Mouse (Mus musculus): Measurements from ENCODE around the gene Lrr1. TPM values are rescaled to one million over a fixed set of nuclear protein-coding genes. Genes with fewer than 3 reads are reported as not detected.
A peak's percentile ranks its signal among the peaks of the same experiment; 100 is the strongest.

Lrr1 gene
- polyA plus RNA-seq, 1 experiment: 5.1 TPM

- no peak overlapping the region for H3K4me2 ChIP-seq (ENCODE audit: low read depth)
- H3K27me3 ChIP-seq (ENCODE audit: control insufficient read depth, insufficient read depth, insufficient read length): no peaks in the 10 kb centered on the region
- H3K36me3 ChIP-seq (ENCODE audit: control insufficient read depth, insufficient read depth): no peaks in the 10 kb centered on the region
- TF ChIP-seq POLR2AphosphoS2 (IDR thresholded peaks at IDR 0.05; ENCODE audit: insufficient read length, low read depth) (no peak), CEBPB (IDR thresholded peaks at IDR 0.05; ENCODE audit: insufficient read depth, poor library complexity, severe bottlenecking) (no peak), TCF3 (IDR thresholded peaks at IDR 0.05; ENCODE audit: insufficient read length, low read depth) (no peak), MYOG (IDR thresholded peaks at IDR 0.05; ENCODE audit: control insufficient read depth in 1 of 3, insufficient read depth in 1 of 3, insufficient read length in 2 of 3, low read depth in 2 of 3) (no peak), MYOD1 (IDR thresholded peaks at IDR 0.05; ENCODE audit: control insufficient read depth in 1 of 3, insufficient read length in 2 of 3, low read depth in 2 of 3) (no peak), SRF (IDR thresholded peaks at IDR 0.05; ENCODE audit: control insufficient read depth, insufficient read length, low read depth) (no peak), MAX (IDR thresholded peaks at IDR 0.05; ENCODE audit: low read depth) (no peak), E2F4 (IDR thresholded peaks at IDR 0.05; ENCODE audit: insufficient read depth) (no peak), TCF12 (IDR thresholded peaks at IDR 0.05; ENCODE audit: insufficient read depth, poor library complexity, severe bottlenecking) (no peak), POLR2A (IDR thresholded peaks at IDR 0.05; ENCODE audit: insufficient read length, low read depth) (no peak), REST (IDR thresholded peaks at IDR 0.05; ENCODE audit: insufficient read depth, insufficient read length) (no peak), USF1 (IDR thresholded peaks at IDR 0.05; ENCODE audit: low read depth) (no peak)
- no peak overlapping the region for H3K4me3 ChIP-seq
- H3K79me2 ChIP-seq (ENCODE audit: control insufficient read depth, insufficient read depth): no peaks in the 10 kb centered on the region
- H3ac ChIP-seq (ENCODE audit: control insufficient read depth, insufficient read length): no peak overlapping the region
Observed at GRCm38 (mm10) chr12:69147166-69147735, 21.4 kb upstream of the Lrr1 start.

DNA sequence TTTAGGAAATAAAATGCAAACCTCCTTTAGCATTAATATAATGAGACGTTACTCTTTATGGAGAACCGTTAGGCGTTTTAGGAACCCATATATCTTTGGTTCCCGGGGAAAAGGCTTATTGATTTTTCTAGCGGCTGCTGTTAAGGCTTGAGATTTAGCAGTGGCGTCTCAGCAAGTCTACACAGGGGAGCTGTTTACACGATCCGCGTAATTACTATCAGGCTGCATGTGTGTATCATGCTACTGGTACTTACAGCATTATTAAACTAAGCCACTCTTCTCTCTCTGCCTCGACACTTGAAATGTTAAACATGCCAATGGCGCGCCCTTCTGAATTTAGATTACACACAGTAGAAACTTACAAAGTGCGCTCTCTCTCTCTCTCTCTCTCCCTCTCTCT lies 18.6 kb upstream of the Lrr1 start:
- Histone ChIP-seq H3ac (ENCODE audit: control insufficient read depth, insufficient read length) (no peak overlapping the region), H3K36me3 (ENCODE audit: control insufficient read depth, insufficient read depth) (peaks cover 3% of the 10 kb centered on the region), H3K79me2 (ENCODE audit: control insufficient read depth, insufficient read depth) (no peaks in the 10 kb centered on the region), H3K27me3 (ENCODE audit: control insufficient read depth, insufficient read depth, insufficient read length) (no peaks in the 10 kb centered on the region), H3K4me2 (ENCODE audit: low read depth) (no peak overlapping the region), H3K4me3 (no peak overlapping the region)
- TF ChIP-seq SRF (IDR thresholded peaks at IDR 0.05; ENCODE audit: control insufficient read depth, insufficient read length, low read depth): no peak
- no peak for TF ChIP-seq POLR2AphosphoS2 (IDR thresholded peaks at IDR 0.05; ENCODE audit: insufficient read length, low read depth)
- no peak for TF ChIP-seq TCF12 (IDR thresholded peaks at IDR 0.05; ENCODE audit: insufficient read depth, poor library complexity, severe bottlenecking)
- TF ChIP-seq MAX (IDR thresholded peaks at IDR 0.05; ENCODE audit: low read depth): no peak
- no peak for TF ChIP-seq E2F4 (IDR thresholded peaks at IDR 0.05; ENCODE audit: insufficient read depth)
- TF ChIP-seq USF1 (IDR thresholded peaks at IDR 0.05; ENCODE audit: low read depth): no peak
- no peak for TF ChIP-seq CEBPB (IDR thresholded peaks at IDR 0.05; ENCODE audit: insufficient read depth, poor library complexity, severe bottlenecking)
- TF ChIP-seq MYOG (IDR thresholded peaks at IDR 0.05; ENCODE audit: control insufficient read depth in 1 of 3, insufficient read depth in 1 of 3, insufficient read length in 2 of 3, low read depth in 2 of 3): no peak
- no peak for TF ChIP-seq TCF3 (IDR thresholded peaks at IDR 0.05; ENCODE audit: insufficient read length, low read depth)
- TF ChIP-seq REST (IDR thresholded peaks at IDR 0.05; ENCODE audit: insufficient read depth, insufficient read length): no peak
- no peak for TF ChIP-seq MYOD1 (IDR thresholded peaks at IDR 0.05; ENCODE audit: control insufficient read depth in 1 of 3, insufficient read length in 2 of 3, low read depth in 2 of 3)
- TF ChIP-seq POLR2A (IDR thresholded peaks at IDR 0.05; ENCODE audit: insufficient read length, low read depth): no peak

DNA sequence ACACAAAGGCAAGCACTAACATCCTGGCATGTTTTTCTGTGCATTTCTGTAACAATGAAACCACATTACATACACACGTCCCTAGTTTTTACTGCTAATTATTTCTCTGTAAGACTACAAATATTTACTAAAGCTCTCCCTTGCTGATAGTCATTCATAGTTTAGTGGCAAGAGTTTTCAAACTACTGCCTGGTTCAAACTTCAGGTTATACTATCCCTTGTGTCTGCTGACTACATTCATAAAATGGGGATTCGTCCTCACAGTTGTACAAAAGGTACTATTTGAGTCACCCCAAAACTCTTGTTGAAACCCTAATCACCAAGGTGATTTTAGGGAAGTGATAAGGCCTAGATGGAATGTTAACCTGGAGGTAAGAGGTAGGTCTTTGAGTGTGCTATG lies 12.7 kb upstream of the Lrr1 start:
- H3K79me2 ChIP-seq (ENCODE audit: control insufficient read depth, insufficient read depth): peaks cover 15% of the 10 kb centered on the region
- peaks cover 23% of the 10 kb centered on the region for H3K36me3 ChIP-seq (ENCODE audit: control insufficient read depth, insufficient read depth)
- no peak for TF ChIP-seq TCF12 (IDR thresholded peaks at IDR 0.05; ENCODE audit: insufficient read depth, poor library complexity, severe bottlenecking)
- no peak for TF ChIP-seq E2F4 (IDR thresholded peaks at IDR 0.05; ENCODE audit: insufficient read depth)
- no peak for TF ChIP-seq TCF3 (IDR thresholded peaks at IDR 0.05; ENCODE audit: insufficient read length, low read depth)
- no peak for TF ChIP-seq POLR2AphosphoS2 (IDR thresholded peaks at IDR 0.05; ENCODE audit: insufficient read length, low read depth)
- TF ChIP-seq MYOG (IDR thresholded peaks at IDR 0.05; ENCODE audit: control insufficient read depth in 1 of 3, insufficient read depth in 1 of 3, insufficient read length in 2 of 3, low read depth in 2 of 3): no peak
- TF ChIP-seq REST (IDR thresholded peaks at IDR 0.05; ENCODE audit: insufficient read depth, insufficient read length): no peak
- TF ChIP-seq SRF (IDR thresholded peaks at IDR 0.05; ENCODE audit: control insufficient read depth, insufficient read length, low read depth): no peak
- TF ChIP-seq MYOD1 (IDR thresholded peaks at IDR 0.05; ENCODE audit: control insufficient read depth in 1 of 3, insufficient read length in 2 of 3, low read depth in 2 of 3): no peak
- TF ChIP-seq MAX (IDR thresholded peaks at IDR 0.05; ENCODE audit: low read depth): no peak
- TF ChIP-seq USF1 (IDR thresholded peaks at IDR 0.05; ENCODE audit: low read depth): no peak
- TF ChIP-seq CEBPB (IDR thresholded peaks at IDR 0.05; ENCODE audit: insufficient read depth, poor library complexity, severe bottlenecking): no peak
- no peak for TF ChIP-seq POLR2A (IDR thresholded peaks at IDR 0.05; ENCODE audit: insufficient read length, low read depth)
- H3K27me3 ChIP-seq (ENCODE audit: control insufficient read depth, insufficient read depth, insufficient read length): no peaks in the 10 kb centered on the region
- no peak overlapping the region for H3ac ChIP-seq (ENCODE audit: control insufficient read depth, insufficient read length)
- H3K4me3 ChIP-seq: no peak overlapping the region
- no peak overlapping the region for H3K4me2 ChIP-seq (ENCODE audit: low read depth)

DNA sequence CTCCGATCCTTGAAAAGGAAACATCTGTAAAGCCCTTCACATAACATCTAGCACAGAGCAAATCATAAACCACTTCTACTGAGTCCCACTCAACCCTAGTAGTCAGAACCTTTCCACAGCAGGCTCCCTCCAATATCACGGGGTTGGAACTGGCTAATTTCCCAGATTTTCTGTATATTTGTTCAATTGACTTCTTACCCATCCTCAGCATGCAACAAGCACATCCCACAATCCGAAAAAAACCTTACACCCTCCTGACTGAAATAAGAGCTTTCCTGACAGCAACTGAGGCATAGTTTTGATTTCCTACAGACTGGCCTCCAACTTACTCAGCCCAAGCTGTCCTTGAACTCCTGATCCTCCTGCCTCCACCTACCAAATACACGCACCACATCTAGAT lies 12.2 kb upstream of the Lrr1 start:
- Histone ChIP-seq H3K4me2 (ENCODE audit: low read depth) (no peak overlapping the region), H3ac (ENCODE audit: control insufficient read depth, insufficient read length) (no peak overlapping the region), H3K36me3 (ENCODE audit: control insufficient read depth, insufficient read depth) (peaks cover 23% of the 10 kb centered on the region), H3K79me2 (ENCODE audit: control insufficient read depth, insufficient read depth) (peaks cover 15% of the 10 kb centered on the region), H3K4me3 (no peak overlapping the region), H3K27me3 (ENCODE audit: control insufficient read depth, insufficient read depth, insufficient read length) (no peaks in the 10 kb centered on the region)
- peak; percentile 35 for TF ChIP-seq POLR2AphosphoS2 (IDR thresholded peaks at IDR 0.05; ENCODE audit: insufficient read length, low read depth)
- no peak for TF ChIP-seq MYOG (IDR thresholded peaks at IDR 0.05; ENCODE audit: control insufficient read depth in 1 of 3, insufficient read depth in 1 of 3, insufficient read length in 2 of 3, low read depth in 2 of 3)

GRCm38 (mm10) chr12:69157107-69157506 lies 11.5 kb upstream of the Lrr1 start:
- peak overlapping the region; percentile 90 for H3K4me2 ChIP-seq (ENCODE audit: low read depth)
- no peak overlapping the region for H3ac ChIP-seq (ENCODE audit: control insufficient read depth, insufficient read length)

More at GRCm38 (mm10) chr12:69157107-69157506, 11.5 kb upstream of the Lrr1 start:
- Histone ChIP-seq H3K79me2 (ENCODE audit: control insufficient read depth, insufficient read depth) (peaks cover 15% of the 10 kb centered on the region), H3K36me3 (ENCODE audit: control insufficient read depth, insufficient read depth) (peaks cover 23% of the 10 kb centered on the region), H3K4me3 (peak overlapping the region; percentile 69), H3K27me3 (ENCODE audit: control insufficient read depth, insufficient read depth, insufficient read length) (no peaks in the 10 kb centered on the region)
- TF ChIP-seq MYOG (IDR thresholded peaks at IDR 0.05; ENCODE audit: control insufficient read depth in 1 of 3, insufficient read depth in 1 of 3, insufficient read length in 2 of 3, low read depth in 2 of 3) (no peak), USF1 (IDR thresholded peaks at IDR 0.05; ENCODE audit: low read depth) (no peak), E2F4 (IDR thresholded peaks at IDR 0.05; ENCODE audit: insufficient read depth) (no peak), REST (IDR thresholded peaks at IDR 0.05; ENCODE audit: insufficient read depth, insufficient read length) (no peak), TCF12 (IDR thresholded peaks at IDR 0.05; ENCODE audit: insufficient read depth, poor library complexity, severe bottlenecking) (no peak), MAX (IDR thresholded peaks at IDR 0.05; ENCODE audit: low read depth) (no peak), CEBPB (IDR thresholded peaks at IDR 0.05; ENCODE audit: insufficient read depth, poor library complexity, severe bottlenecking) (no peak), MYOD1 (IDR thresholded peaks at IDR 0.05; ENCODE audit: control insufficient read depth in 1 of 3, insufficient read length in 2 of 3, low read depth in 2 of 3) (no peak), TCF3 (IDR thresholded peaks at IDR 0.05; ENCODE audit: insufficient read length, low read depth) (no peak), POLR2A (IDR thresholded peaks at IDR 0.05; ENCODE audit: insufficient read length, low read depth) (no peak), POLR2AphosphoS2 (IDR thresholded peaks at IDR 0.05; ENCODE audit: insufficient read length, low read depth) (no peak), SRF (IDR thresholded peaks at IDR 0.05; ENCODE audit: control insufficient read depth, insufficient read length, low read depth) (no peak)

Measured in myocyte (in vitro differentiated cells).